Mouse (Mus musculus): ENCODE data around the gene Apol6.

- no peak for TF ChIP-seq CTCF (IDR thresholded peaks at IDR 0.05)
- no peak for TF ChIP-seq EP300 (IDR thresholded peaks at IDR 0.05)
Observed at GRCm38 (mm10) chr15:77052176-77052575, 7.6 kb downstream of the Apol6 start.
